Mouse (Mus musculus): Measurements from ENCODE around the gene Sbf2. TPM values are rescaled to one million over a fixed set of nuclear protein-coding genes. Genes with fewer than 3 reads are reported as not detected.
"Not testable (repeated sequence)": the region's sequence is repeated elsewhere in the genome, so short reads cannot be mapped to it uniquely, and the experiment has no call there.

Gene Sbf2
- polyA plus RNA-seq, 1 experiment from 2014 or later: 62.1 TPM

DNA sequence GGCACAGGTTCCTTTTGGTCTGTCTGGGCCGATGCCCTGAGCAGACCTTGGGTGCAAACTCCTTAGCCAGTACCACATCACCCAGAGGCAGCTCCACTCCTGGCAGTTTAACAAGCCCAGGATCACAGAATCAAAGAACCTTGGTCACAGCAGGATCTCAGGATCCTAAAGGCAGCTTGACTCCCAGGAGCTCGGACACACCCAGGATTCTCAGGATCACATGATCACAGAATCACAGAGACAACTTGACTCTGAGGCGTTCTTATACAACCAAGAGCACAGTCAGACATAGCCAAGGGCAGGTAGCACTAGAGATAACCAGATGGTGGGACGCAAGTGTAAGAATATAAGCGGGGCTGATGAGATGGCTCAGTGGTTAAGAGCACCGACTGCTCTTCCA lies 71.4 kb downstream of the Sbf2 start:
- Histone ChIP-seq H3K4me1 (replicated peaks) (no peaks in the 10 kb centered on the region), H3K9ac (no peak overlapping the region), H3K27me3 (no peaks in the 10 kb centered on the region), H3K36me3 (no peaks in the 10 kb centered on the region), H3K27ac (no peak overlapping the region), H3K4me2 (no peak overlapping the region), H3K4me3 (no peak overlapping the region), H3K9me3 (no peaks in the 10 kb centered on the region)
- 92% methylated on average over 6 of the region's 6 CpGs for WGBS
- no peak for ATAC-seq (ENCODE audit: low FRiP score)

GRCm38 (mm10) chr7:110539266-110539665 lies 75.5 kb downstream of the Sbf2 start:
- no peaks in the 10 kb centered on the region for H3K9me3 ChIP-seq
- H3K4me2 ChIP-seq: no peak overlapping the region
- no peak overlapping the region for H3K27ac ChIP-seq
- H3K9ac ChIP-seq: no peak overlapping the region
- no peak for ATAC-seq (ENCODE audit: low FRiP score)
- H3K4me3 ChIP-seq: no peak overlapping the region
- no peaks in the 10 kb centered on the region for H3K27me3 ChIP-seq
- H3K4me1 ChIP-seq (replicated peaks): no peaks in the 10 kb centered on the region
- 66% methylated on average over 2 of the region's 2 CpGs for WGBS
- no peaks in the 10 kb centered on the region for H3K36me3 ChIP-seq

DNA sequence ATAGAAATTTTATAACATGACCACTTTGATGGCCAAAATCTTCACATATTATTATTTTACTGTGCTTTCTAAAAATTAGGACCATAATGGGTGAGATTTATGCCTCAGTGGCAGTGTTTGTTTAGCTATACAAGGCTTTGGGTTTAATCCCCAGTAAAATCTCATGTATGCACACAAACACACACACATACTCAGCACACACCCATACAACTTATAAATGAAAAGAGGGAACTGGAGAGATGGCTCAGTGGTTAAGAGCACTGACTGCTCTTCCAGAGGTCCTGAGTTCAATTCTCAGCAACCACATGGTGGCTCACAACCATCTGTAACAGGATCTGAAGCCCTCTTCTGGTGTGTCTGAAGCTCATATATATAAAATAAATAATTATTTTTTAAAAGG lies 84.4 kb downstream of the Sbf2 start:
- not testable (repeated sequence) for H3K27ac ChIP-seq; H3K27me3 ChIP-seq; H3K9me3 ChIP-seq; H3K4me2 ChIP-seq; ATAC-seq (ENCODE audit: low FRiP score); H3K9ac ChIP-seq; H3K36me3 ChIP-seq; H3K4me3 ChIP-seq; H3K4me1 ChIP-seq (replicated peaks)

DNA sequence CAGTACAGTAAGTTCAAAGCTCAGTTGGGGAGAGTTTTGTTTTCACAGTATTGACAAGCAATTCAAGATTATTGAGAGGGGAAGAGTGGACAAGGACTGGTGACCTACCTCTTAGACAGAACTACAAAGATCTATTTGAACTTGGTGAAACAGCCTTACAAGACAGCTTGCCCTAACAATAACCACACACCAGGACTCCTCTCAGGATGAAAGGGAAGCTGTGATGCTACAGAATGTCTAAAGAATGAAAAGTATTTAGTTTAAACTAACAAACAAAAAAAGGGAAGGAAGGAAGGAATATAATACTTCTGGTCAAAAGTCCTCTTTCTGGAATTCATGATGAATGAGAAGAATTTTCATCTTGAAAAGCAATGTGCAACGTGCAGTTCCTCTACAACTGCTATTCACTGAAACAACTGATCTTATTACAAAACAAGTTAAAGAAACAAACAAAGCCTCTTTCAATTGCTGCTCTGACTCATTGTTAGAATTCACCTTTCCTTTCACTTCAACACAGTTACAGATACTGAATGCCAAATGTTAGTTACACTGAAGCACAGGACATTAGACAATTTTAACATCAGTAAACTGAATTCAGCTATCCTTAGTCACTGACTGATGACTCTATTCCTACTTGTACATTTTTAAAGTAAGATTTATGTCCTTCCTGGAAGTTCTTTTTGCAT lies 89.5 kb downstream of the Sbf2 start:
- no peak overlapping the region for H3K9ac ChIP-seq
- 27% methylated on average over 1 of the region's 1 CpGs for WGBS

GRCm38 (mm10) chr7:110516241-110517220 lies 98.2 kb downstream of the Sbf2 start:
- H3K9ac ChIP-seq: no peak overlapping the region
- H3K4me1 ChIP-seq (replicated peaks): no peaks in the 10 kb centered on the region
- H3K27me3 ChIP-seq: no peaks in the 10 kb centered on the region
- ATAC-seq (ENCODE audit: low FRiP score): no peak
- H3K27ac ChIP-seq: no peak overlapping the region
- WGBS: 83% methylated on average over 2 of the region's 2 CpGs
- no peaks in the 10 kb centered on the region for H3K9me3 ChIP-seq
- H3K36me3 ChIP-seq: no peaks in the 10 kb centered on the region
- no peak overlapping the region for H3K4me2 ChIP-seq
- H3K4me3 ChIP-seq: no peak overlapping the region

More for the DNA sequence above, 89.5 kb downstream of the Sbf2 start:
- ATAC-seq (ENCODE audit: low FRiP score): no peak
- H3K27ac ChIP-seq: no peak overlapping the region
- H3K4me3 ChIP-seq: no peak overlapping the region
- no peaks in the 10 kb centered on the region for H3K9me3 ChIP-seq
- H3K4me2 ChIP-seq: no peak overlapping the region
- H3K36me3 ChIP-seq: no peaks in the 10 kb centered on the region
- H3K4me1 ChIP-seq (replicated peaks): no peaks in the 10 kb centered on the region; the same call in 1 of the 2 replicates
- no peaks in the 10 kb centered on the region for H3K27me3 ChIP-seq

GRCm38 (mm10) chr7:110514131-110514530 lies 100.6 kb downstream of the Sbf2 start:
- no peaks in the 10 kb centered on the region for H3K27me3 ChIP-seq
- no peak overlapping the region for H3K4me3 ChIP-seq
- no peaks in the 10 kb centered on the region for H3K9me3 ChIP-seq
- no peak overlapping the region for H3K27ac ChIP-seq
- no peak for ATAC-seq (ENCODE audit: low FRiP score)
- no peak overlapping the region for H3K4me2 ChIP-seq
- H3K36me3 ChIP-seq: no peaks in the 10 kb centered on the region
- no peaks in the 10 kb centered on the region for H3K4me1 ChIP-seq (replicated peaks)
- no peak overlapping the region for H3K9ac ChIP-seq

DNA sequence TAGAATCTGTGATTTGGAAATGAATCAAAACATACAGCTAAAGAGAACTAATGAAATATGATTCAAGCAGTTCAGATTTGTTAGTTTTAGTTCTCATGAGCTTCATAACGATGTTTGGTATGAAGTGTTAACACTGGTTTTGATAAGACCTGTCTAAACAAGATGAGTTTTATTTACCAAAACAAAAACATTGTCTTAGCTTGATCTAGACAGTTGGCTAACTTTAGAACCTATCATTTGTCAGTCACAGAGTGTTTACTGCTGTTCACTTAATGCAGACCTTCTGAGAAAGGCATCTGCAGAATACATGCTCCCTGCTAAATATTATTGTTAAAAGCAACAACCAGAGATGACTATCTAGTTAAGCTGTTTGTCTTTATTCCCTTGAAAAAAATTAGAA lies 116.1 kb downstream of the Sbf2 start:
- Histone ChIP-seq H3K4me3 (no peak overlapping the region), H3K9ac (no peak overlapping the region), H3K36me3 (no peaks in the 10 kb centered on the region), H3K27me3 (no peaks in the 10 kb centered on the region), H3K27ac (no peak overlapping the region), H3K9me3 (peaks cover 3% of the 10 kb centered on the region; the same call in 1 of the 2 replicates), H3K4me2 (no peak overlapping the region), H3K4me1 (replicated peaks) (no peaks in the 10 kb centered on the region)
- 87% methylated on average over 1 of the region's 1 CpGs for WGBS
- no peak for ATAC-seq (ENCODE audit: low FRiP score)

DNA sequence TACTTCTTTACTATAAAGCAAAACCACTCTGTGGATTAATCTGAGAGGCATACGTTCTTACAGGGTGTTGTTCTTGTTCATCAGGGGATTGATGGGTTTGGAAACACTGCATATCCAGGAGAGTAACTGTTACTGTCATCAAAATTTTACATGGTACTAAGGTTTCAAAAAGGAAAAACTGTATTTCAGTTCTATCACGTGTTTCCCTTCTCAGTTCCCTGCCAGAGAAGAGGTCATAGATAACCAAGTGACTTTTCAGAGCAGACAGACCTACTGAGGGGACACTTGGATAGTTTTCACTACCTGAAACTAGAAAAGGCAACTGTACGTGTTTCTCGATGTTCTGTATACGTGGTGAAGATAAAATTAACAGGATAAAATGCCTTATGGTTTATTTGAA lies 123.7 kb downstream of the Sbf2 start:
- H3K27me3 ChIP-seq: no peaks in the 10 kb centered on the region
- H3K4me2 ChIP-seq: no peak overlapping the region
- no peak overlapping the region for H3K9ac ChIP-seq
- 93% methylated on average over 5 of the region's 5 CpGs for WGBS
- H3K36me3 ChIP-seq: no peaks in the 10 kb centered on the region
- H3K4me1 ChIP-seq (replicated peaks): no peaks in the 10 kb centered on the region
- no peak overlapping the region for H3K4me3 ChIP-seq
- H3K27ac ChIP-seq: no peak overlapping the region
- no peaks in the 10 kb centered on the region for H3K9me3 ChIP-seq
- no peak for ATAC-seq (ENCODE audit: low FRiP score)

DNA sequence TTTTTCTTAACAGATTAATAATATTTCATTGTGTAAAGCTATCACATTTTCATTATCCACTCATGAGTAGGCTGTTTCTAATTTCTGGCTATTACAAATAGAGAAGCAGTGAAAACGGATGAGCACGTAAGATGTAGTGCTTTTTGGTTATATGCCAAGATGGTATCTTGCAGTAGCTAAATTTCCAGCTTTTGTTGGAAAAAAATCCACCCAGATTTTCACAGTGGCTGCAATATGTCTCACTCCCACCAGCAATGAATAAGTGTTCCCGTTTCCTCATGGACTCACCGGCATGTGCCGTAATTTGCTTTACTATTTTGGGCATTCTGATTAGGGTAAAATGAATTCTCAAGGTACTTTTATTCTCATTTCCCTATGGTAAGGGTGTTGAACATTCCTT lies 129.7 kb downstream of the Sbf2 start:
- Histone ChIP-seq H3K36me3 (peaks cover 5% of the 10 kb centered on the region), H3K27ac (no peak overlapping the region), H3K27me3 (no peaks in the 10 kb centered on the region), H3K9me3 (no peaks in the 10 kb centered on the region), H3K4me1 (replicated peaks) (no peaks in the 10 kb centered on the region), H3K4me2 (no peak overlapping the region), H3K9ac (no peak overlapping the region), H3K4me3 (no peak overlapping the region)
- ATAC-seq (ENCODE audit: low FRiP score): no peak
- WGBS: 94% methylated on average over 5 of the region's 5 CpGs

GRCm38 (mm10) chr7:110470987-110471386 lies 143.7 kb downstream of the Sbf2 start:
- ATAC-seq (ENCODE audit: low FRiP score): no peak
- Histone ChIP-seq H3K4me1 (replicated peaks) (no peaks in the 10 kb centered on the region), H3K4me3 (no peak overlapping the region), H3K9me3 (no peaks in the 10 kb centered on the region), H3K9ac (no peak overlapping the region), H3K27ac (no peak overlapping the region), H3K27me3 (no peaks in the 10 kb centered on the region), H3K4me2 (no peak overlapping the region), H3K36me3 (no peaks in the 10 kb centered on the region)
- WGBS: 87% methylated on average over 6 of the region's 6 CpGs

DNA sequence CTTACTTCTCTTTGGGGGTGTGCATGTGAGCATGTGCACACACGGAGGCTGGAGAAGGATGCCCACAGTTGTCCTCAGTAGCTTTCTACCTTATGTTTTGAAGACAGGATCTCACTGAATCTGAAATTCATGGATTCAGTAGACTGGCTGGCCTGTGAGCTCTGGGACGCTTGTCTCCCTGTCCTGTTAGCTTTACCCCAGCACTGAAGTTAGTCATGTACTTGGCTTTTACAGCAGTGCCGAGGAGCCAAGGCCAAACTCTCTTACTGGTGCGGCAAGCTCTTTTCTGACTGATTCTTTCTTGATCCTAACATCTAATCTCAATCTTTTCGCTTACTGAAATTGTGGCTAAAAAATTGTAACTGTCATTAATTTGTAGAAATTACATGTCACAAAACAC lies 151.3 kb downstream of the Sbf2 start:
- ATAC-seq (ENCODE audit: low FRiP score): no peak
- no peak overlapping the region for H3K27ac ChIP-seq
- H3K4me1 ChIP-seq (replicated peaks): no peaks in the 10 kb centered on the region
- no peaks in the 10 kb centered on the region for H3K27me3 ChIP-seq
- H3K36me3 ChIP-seq: peaks cover 6% of the 10 kb centered on the region; the same call in 1 of the 2 replicates
- H3K4me3 ChIP-seq: no peak overlapping the region
- H3K9ac ChIP-seq: no peak overlapping the region
- no peaks in the 10 kb centered on the region for H3K9me3 ChIP-seq
- no peak overlapping the region for H3K4me2 ChIP-seq
- WGBS: 90% methylated on average over 5 of the region's 5 CpGs

GRCm38 (mm10) chr7:110432301-110432700 lies 182.4 kb downstream of the Sbf2 start:
- H3K4me3 ChIP-seq: no peak overlapping the region

More at GRCm38 (mm10) chr7:110432301-110432700, 182.4 kb downstream of the Sbf2 start:
- ATAC-seq (ENCODE audit: low FRiP score): no peak
- WGBS: 26% methylated on average over 4 of the region's 4 CpGs
- no peaks in the 10 kb centered on the region for H3K27me3 ChIP-seq
- H3K9ac ChIP-seq: no peak overlapping the region
- H3K27ac ChIP-seq: no peak overlapping the region
- no peak overlapping the region for H3K4me2 ChIP-seq
- H3K9me3 ChIP-seq: no peaks in the 10 kb centered on the region
- no peaks in the 10 kb centered on the region for H3K4me1 ChIP-seq (replicated peaks)
- peaks cover 10% of the 10 kb centered on the region for H3K36me3 ChIP-seq

Measured in hindbrain, embryonic 13.5 days (tissue).